In the genomic region with DNA sequence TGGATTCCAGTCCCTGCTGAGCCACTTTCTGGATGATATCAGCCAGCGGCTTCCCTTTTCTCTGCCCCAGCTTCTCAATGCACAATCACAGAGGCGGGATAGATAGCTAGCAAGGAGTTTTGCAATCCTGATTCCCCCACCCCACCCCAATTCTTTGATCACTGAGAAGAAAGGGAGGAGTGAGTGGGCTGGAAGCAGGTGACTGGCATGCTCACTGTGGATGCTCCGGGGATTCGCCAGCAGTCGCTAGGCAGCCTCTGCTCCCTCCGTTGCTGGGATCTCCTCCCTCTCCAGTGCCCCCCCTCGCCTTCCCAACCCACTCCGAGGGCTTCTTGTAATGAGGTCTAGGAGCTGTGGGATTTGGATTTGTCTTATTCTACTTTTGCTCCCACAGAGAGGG, we compare ENCODE assay signal across 10 mouse cellular contexts. TPM values are rescaled to one million over a fixed set of nuclear protein-coding genes. Genes with fewer than 3 reads are reported as not detected.
A peak's percentile ranks its signal among the peaks of the same experiment; 100 is the strongest.
DNase-seq lines count a peak whose midpoint lies in the region; ATAC-seq and TF ChIP-seq lines count a peak whose summit lies in the region.
"Had no signal": no experiment of that assay in that cellular context is flagged by ENCODE, and none has a peak within 500 bp of the region (broad histone marks: within the 10 kb centered on the region; RNA-seq: fewer than 3 reads in every experiment).

No protein-coding gene starts in this region.

- TF ChIP-seq CTCF in intestine, postnatal 0 days (IDR thresholded peaks at IDR 0.05; ENCODE audit: low read depth) = no peak
- no peak for TF ChIP-seq CTCF in forebrain, postnatal 0 days (IDR thresholded peaks at IDR 0.05; ENCODE audit: low read depth)

- ATAC-seq in intestine, embryonic 15.5 days = peak; percentile 36; the same call in 1 of the 2 replicates
- ATAC-seq in intestine, postnatal 0 days = no peak
- ATAC-seq in forebrain, postnatal 0 days = peak; percentile 96
- no peak for ATAC-seq in monocyte, adult 5-6 weeks (replicated peaks; ENCODE audit: insufficient number of reproducible peaks, low FRiP score, low TSS enrichment, poor library complexity, severe bottlenecking)

- H3K27me3 ChIP-seq in intestine, embryonic 15.5 days (replicated peaks) = no peaks in the 10 kb centered on the region
- no peaks in the 10 kb centered on the region for H3K27me3 ChIP-seq in intestine, postnatal 0 days (replicated peaks; ENCODE audit: control insufficient read depth, insufficient read depth, low read length)
- no peaks in the 10 kb centered on the region for H3K27me3 ChIP-seq in forebrain, postnatal 0 days (ENCODE audit: insufficient read depth, low read length)

- no peak overlapping the region for H3K9ac ChIP-seq in intestine, embryonic 15.5 days
- H3K9ac ChIP-seq in intestine, postnatal 0 days (ENCODE audit: low read depth, low read length) = no peak overlapping the region
- H3K9ac ChIP-seq in forebrain, postnatal 0 days = no peak overlapping the region

- peaks cover 13% of the 10 kb centered on the region for H3K4me1 ChIP-seq in intestine, embryonic 15.5 days (replicated peaks)
- no peaks in the 10 kb centered on the region for H3K4me1 ChIP-seq in intestine, postnatal 0 days (replicated peaks; ENCODE audit: control insufficient read depth, insufficient read depth, low read length)
- H3K4me1 ChIP-seq in forebrain, postnatal 0 days (ENCODE audit: insufficient read depth) = no peaks in the 10 kb centered on the region

- no peak overlapping the region for H3K4me2 ChIP-seq in intestine, embryonic 15.5 days (replicated peaks)
- no peak overlapping the region for H3K4me2 ChIP-seq in intestine, postnatal 0 days (replicated peaks; ENCODE audit: low read depth)
- peak overlapping the region; percentile 19; the same call in 1 of the 2 replicates for H3K4me2 ChIP-seq in forebrain, postnatal 0 days (ENCODE audit: low read depth)

- peak; percentile 65 for DNase-seq in forebrain, postnatal 0 days
- DNase-seq in left cerebral cortex, postnatal 14 days (ENCODE audit: low spot score in 2 of 2) = peak; percentile 76 to 82
- DNase-seq in right cerebral cortex, postnatal 10 days (ENCODE audit: low spot score in 2 of 2) = peak; percentile 83 to 89
- no peak for DNase-seq in spleen, postnatal 4 days (ENCODE audit: low spot score in 2 of 2)
- no peak for DNase-seq in gastrocnemius, adult 8-10 months (ENCODE audit: low spot score in 2 of 2)
- DNase-seq: lung, adult 18-20 months; thymus, adult 18-20 months had no signal

- no peaks in the 10 kb centered on the region for H3K9me3 ChIP-seq in intestine, embryonic 15.5 days
- H3K9me3 ChIP-seq in intestine, postnatal 0 days (ENCODE audit: control insufficient read depth) = no peaks in the 10 kb centered on the region
- no peaks in the 10 kb centered on the region for H3K9me3 ChIP-seq in forebrain, postnatal 0 days (ENCODE audit: low read length)

- intact Hi-C loops in left cerebral cortex, postnatal 14 days (cut with DNase I) = no loop called here

- no peak overlapping the region for H3K4me3 ChIP-seq in intestine, embryonic 15.5 days (replicated peaks)
- no peak overlapping the region for H3K4me3 ChIP-seq in intestine, postnatal 0 days (ENCODE audit: low read depth, low read length)
- no peak overlapping the region for H3K4me3 ChIP-seq in forebrain, postnatal 0 days (ENCODE audit: low read depth, low read length)

- no peak overlapping the region for H3K27ac ChIP-seq in intestine, embryonic 15.5 days
- H3K27ac ChIP-seq in intestine, postnatal 0 days (ENCODE audit: low read depth, low read length) = no peak overlapping the region
- H3K27ac ChIP-seq in forebrain, postnatal 0 days (ENCODE audit: low read depth, low read length) = no peak overlapping the region

- 26% methylated on average over 8 of the region's 8 CpGs for WGBS in intestine, embryonic 15.5 days
- WGBS in intestine, postnatal 0 days = 31% methylated on average over 8 of the region's 8 CpGs
- 20% methylated on average over 8 of the region's 8 CpGs for WGBS in forebrain, postnatal 0 days

- no peaks in the 10 kb centered on the region for H3K36me3 ChIP-seq in intestine, embryonic 15.5 days
- no peaks in the 10 kb centered on the region for H3K36me3 ChIP-seq in intestine, postnatal 0 days (ENCODE audit: control insufficient read depth, insufficient read depth)
- H3K36me3 ChIP-seq in forebrain, postnatal 0 days (ENCODE audit: insufficient read depth) = no peaks in the 10 kb centered on the region

RNA-seq across cellular contexts. Expression of gene Epb41l1, which starts 12.5 kb away (rescaled TPM):
- polyA plus RNA-seq in intestine, embryonic 15.5 days (2015; fragmentation: Nextera tagmentation; extraction: Ambion mirVana) = 1.9 and 2.4 TPM in 2 replicates
- 0.63 and 0.68 TPM in 2 replicates for polyA plus RNA-seq in intestine, postnatal 0 days (2015; fragmentation: Nextera tagmentation; extraction: Ambion mirVana)
- 169 and 211 TPM in 2 replicates for total RNA-seq in forebrain, postnatal 0 days (2014; rRNA removed)
- polyA plus RNA-seq in forebrain, postnatal 0 days (2015; fragmentation: Nextera tagmentation; extraction: Ambion mirVana) = 7.0 and 10.0 TPM in 2 replicates
- total RNA-seq in left cerebral cortex, postnatal 14 days (2021) = 100 to 1,000 TPM; 304 to 328 TPM
- total RNA-seq in monocyte, adult 5-6 weeks (2017) = 3.5 to 7.1 TPM (median 6.2 TPM) in 3 replicates
- total RNA-seq in gastrocnemius, adult 8-10 months (2022) = 1 to 10 TPM; 3.0 to 6.0 (median 3.5) TPM

Comparison
In these comparisons a context has a peak if more than half of its experiments do, and no peak if none do; other contexts are left out.
1. ATAC-seq: peak in intestine, embryonic 15.5 days (single experiment) and forebrain, postnatal 0 days (single experiment); none in intestine, postnatal 0 days (single experiment) and monocyte, adult 5-6 weeks (single experiment).
2. DNase-seq: peak in forebrain, postnatal 0 days (single experiment), left cerebral cortex, postnatal 14 days (2 of 2) and right cerebral cortex, postnatal 10 days (2 of 2); none in spleen, postnatal 4 days (0 of 2) and gastrocnemius, adult 8-10 months (0 of 2).
3. RNA of gene Epb41l1, which starts 12.5 kb away (total RNA-seq): 304 to 328 TPM in left cerebral cortex, postnatal 14 days and 169 to 211 TPM in forebrain, postnatal 0 days; 3.5 to 7.1 TPM in monocyte, adult 5-6 weeks and 3.0 to 6.0 TPM in gastrocnemius, adult 8-10 months; every median in the first group is over 10 times any median in the second.